Mouse (Mus musculus) forebrain, embryonic 16.5 days (tissue): ENCODE measurements around the gene Hist1h4a. TPM values are rescaled to one million over a fixed set of nuclear protein-coding genes. Genes with fewer than 3 reads are reported as not detected.

ENCODE experiments used
- ATAC-seq: fragments of 200-750 bp; cut with Nextera tagmentation; 2 replicates; pipeline ENCODE4 v1.8.0; 2017; ENCODE audit warnings: mild to moderate bottlenecking, moderate library complexity
- H3K27ac ChIP-seq: fragments of 300-500 bp; sonication (generic); 2 replicates; pipeline ENCODE4 v1.5.1; 2014; ENCODE audit warnings: low read length, control low read depth
- H3K27me3 ChIP-seq: fragments of 300-500 bp; sonication (generic); replicated peaks from 2 replicates; pipeline ENCODE4 v1.6.1; 2014; ENCODE audit warnings: low read length; ENCODE audit not compliant: control insufficient read depth, insufficient read depth
- H3K36me3 ChIP-seq: fragments of 300-500 bp; sonication (generic); 2 replicates; pipeline ENCODE4 v1.6.1; 2014; ENCODE audit not compliant: control insufficient read depth, insufficient read depth
- H3K4me1 ChIP-seq: fragments of 300-500 bp; sonication (generic); replicated peaks from 2 replicates; pipeline ENCODE4 v1.6.1; 2014; ENCODE audit warnings: low read length; ENCODE audit not compliant: control insufficient read depth, insufficient read depth
- H3K4me2 ChIP-seq: fragments of 300-500 bp; sonication (generic); 2 replicates; pipeline ENCODE4 v1.6.1; 2014; ENCODE audit warnings: mild to moderate bottlenecking, low read length, control low read depth
- H3K4me3 ChIP-seq: fragments of 300-500 bp; sonication (generic); replicated peaks from 2 replicates; pipeline ENCODE4 v1.5.1; 2014; ENCODE audit warnings: mild to moderate bottlenecking, low read length, control low read depth
- H3K9ac ChIP-seq: fragments of 300-500 bp; sonication (generic); replicated peaks from 2 replicates; pipeline ENCODE4 v1.6.1; 2014; ENCODE audit warnings: low read depth, low read length, control low read depth
- H3K9me3 ChIP-seq: fragments of 300-500 bp; sonication (generic); 2 replicates; pipeline ENCODE4 v1.6.1; 2016; ENCODE audit warnings: low read length; ENCODE audit not compliant: control insufficient read depth
- WGBS: fragments of 180-500 bp; shearing (Covaris S2); extraction: QIAGEN DNeasy Blood & Tissue Kit; methylation state at CpG from one replicate; pipeline ENCODE4 v1.1.7; 2014; 5-methylcytosine and 5-hydroxymethylcytosine counted together
- polyA plus RNA-seq: library from polyadenylated mRNA; unstranded; fragments of >200 nt; fragmentation: Nextera tagmentation; extraction: Ambion mirVana; gene quantifications from 2 replicates; pipeline ENCODE4 v1.2.1, GENCODE M21; 2015

Gene Hist1h4a
- polyA plus RNA-seq, 1 experiment from 2014 or later: not detected

DNA sequence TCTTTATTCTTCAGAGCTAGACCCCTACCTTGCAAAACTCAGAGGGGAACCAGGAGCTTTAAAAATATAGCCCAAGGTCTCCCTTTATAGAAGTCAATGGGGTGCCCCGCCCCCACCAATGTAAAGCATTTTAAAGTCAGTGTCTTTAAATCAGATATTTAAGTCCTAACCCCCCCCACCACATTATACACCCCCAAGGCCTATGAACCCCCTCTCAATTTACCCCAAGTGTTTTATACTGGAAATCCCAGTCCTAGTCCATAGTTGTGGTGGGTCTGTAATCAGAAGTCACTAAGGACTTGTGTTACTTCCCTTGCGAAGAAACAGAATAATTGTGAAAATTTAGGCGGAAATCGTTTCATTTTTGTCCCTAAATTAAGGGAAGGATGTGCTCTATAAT lies 23.0 kb downstream of the Hist1h4a start:
- Histone ChIP-seq H3K27ac (peak overlapping the region; percentile 90), H3K9me3 (no peaks in the 10 kb centered on the region), H3K36me3 (no peaks in the 10 kb centered on the region), H3K27me3 (no peaks in the 10 kb centered on the region), H3K4me1 (peaks cover 16% of the 10 kb centered on the region), H3K4me2 (peak overlapping the region; percentile 97), H3K9ac (peak overlapping the region; percentile 34; the same call in 1 of the 2 replicates), H3K4me3 (peak overlapping the region; percentile 67)
- 25% methylated on average over 4 of the region's 4 CpGs for WGBS
- ATAC-seq: no peak

DNA sequence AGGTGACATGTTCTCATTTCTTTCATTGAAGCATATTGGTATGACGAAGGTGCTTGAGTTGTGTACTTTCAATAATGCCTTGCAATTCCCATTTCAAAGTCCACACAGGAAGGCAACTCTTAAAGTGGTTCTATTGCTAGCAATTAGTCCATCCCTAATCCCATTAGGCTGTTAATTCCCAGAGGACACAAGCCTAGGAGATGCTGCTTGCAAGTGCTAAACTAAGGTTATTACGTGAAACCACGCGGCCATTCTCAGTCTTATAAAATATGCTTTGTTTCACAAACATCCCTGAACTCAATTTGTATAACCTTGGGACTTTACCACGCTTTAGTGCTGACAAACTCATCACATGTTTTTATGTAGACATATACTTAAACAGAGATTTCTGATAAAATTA lies 23.9 kb downstream of the Hist1h4a start:
- Histone ChIP-seq H3K9me3 (no peaks in the 10 kb centered on the region), H3K4me3 (no peak overlapping the region), H3K4me2 (no peak overlapping the region), H3K36me3 (no peaks in the 10 kb centered on the region), H3K4me1 (peaks cover 16% of the 10 kb centered on the region), H3K27me3 (no peaks in the 10 kb centered on the region), H3K9ac (no peak overlapping the region), H3K27ac (no peak overlapping the region)
- no peak for ATAC-seq
- 82% methylated on average over 5 of the region's 5 CpGs for WGBS

DNA sequence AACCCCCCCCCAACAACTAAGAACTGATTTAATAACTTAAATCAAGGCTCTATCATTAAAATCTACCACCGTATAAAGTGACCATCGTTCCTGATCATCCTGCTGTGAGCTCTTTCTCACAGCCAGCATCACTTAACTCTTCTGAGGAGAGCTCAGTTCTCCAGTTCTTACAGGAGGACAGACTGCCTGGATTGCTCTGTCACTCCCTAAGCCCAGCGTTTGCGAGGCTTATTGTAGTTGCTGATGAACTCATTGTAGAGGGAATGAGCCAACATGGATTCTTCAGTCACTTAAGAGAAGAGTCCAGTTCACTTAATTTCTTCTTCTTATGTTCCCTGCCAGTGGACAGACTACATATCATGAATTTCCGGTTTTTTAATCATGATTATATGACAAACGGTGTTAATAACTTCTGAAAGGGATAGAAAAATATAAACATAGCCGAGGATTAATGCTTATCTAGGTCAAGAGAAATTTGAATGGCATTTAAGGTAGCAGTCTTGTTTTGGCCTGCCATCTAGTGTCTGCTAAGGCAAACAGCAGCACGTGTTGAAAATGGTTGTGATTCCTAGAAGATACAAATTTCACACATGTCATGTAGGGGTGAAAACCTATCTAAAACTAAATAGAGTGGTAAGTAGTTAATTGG lies 28.8 kb downstream of the Hist1h4a start:
- peak; percentile 62 for ATAC-seq
- H3K4me2 ChIP-seq: no peak overlapping the region
- no peak overlapping the region for H3K27ac ChIP-seq
- 25% methylated on average over 8 of the region's 8 CpGs for WGBS
- no peak overlapping the region for H3K4me3 ChIP-seq
- no peaks in the 10 kb centered on the region for H3K4me1 ChIP-seq
- H3K27me3 ChIP-seq: no peaks in the 10 kb centered on the region
- no peaks in the 10 kb centered on the region for H3K9me3 ChIP-seq
- no peak overlapping the region for H3K9ac ChIP-seq
- H3K36me3 ChIP-seq: no peaks in the 10 kb centered on the region

DNA sequence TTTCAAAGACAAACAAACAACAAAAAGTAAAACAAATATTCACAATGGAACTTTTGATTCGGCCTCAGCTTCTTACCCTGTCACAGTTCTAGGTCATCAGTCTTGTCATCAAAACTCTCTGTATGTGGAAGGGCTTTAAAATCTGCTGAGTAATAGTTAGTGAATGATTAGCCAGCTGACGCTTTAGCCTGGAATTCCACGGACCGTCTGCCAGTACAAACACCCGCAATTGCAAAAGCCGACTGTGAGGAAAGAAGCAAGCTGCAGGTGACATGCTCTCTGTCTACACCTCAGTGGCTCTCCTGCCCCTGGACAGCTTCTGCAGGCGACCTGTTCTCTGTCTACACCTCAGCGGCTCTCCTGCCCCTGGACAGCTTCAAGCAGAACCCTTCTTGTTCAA lies 30.6 kb downstream of the Hist1h4a start:
- Histone ChIP-seq H3K4me1 (no peaks in the 10 kb centered on the region), H3K4me2 (no peak overlapping the region), H3K4me3 (no peak overlapping the region), H3K9me3 (no peaks in the 10 kb centered on the region), H3K27me3 (no peaks in the 10 kb centered on the region), H3K9ac (no peak overlapping the region), H3K36me3 (no peaks in the 10 kb centered on the region), H3K27ac (no peak overlapping the region)
- WGBS: 55% methylated on average over 8 of the region's 8 CpGs
- no peak for ATAC-seq

DNA sequence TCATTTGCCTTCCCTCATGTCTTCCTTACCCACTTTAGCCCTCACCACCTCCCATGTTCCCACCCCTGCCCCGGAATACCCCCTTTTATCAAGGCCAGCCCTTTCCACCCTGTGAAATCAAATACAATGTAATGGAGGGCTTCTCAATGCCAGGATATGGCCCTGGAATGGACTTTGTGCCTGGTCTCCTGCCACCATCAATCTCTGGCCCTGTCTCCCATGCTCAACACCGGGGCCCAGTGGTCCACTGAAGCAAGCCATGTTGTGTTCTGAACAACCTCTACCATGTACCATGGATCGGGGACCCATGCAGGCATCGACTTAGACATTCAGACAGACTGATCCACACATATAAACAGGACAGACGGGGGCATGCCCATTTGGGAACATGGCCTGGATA lies 31.3 kb downstream of the Hist1h4a start:
- Histone ChIP-seq H3K9ac (no peak overlapping the region), H3K36me3 (no peaks in the 10 kb centered on the region), H3K4me2 (no peak overlapping the region), H3K4me3 (no peak overlapping the region), H3K27ac (no peak overlapping the region), H3K27me3 (no peaks in the 10 kb centered on the region), H3K9me3 (no peaks in the 10 kb centered on the region), H3K4me1 (no peaks in the 10 kb centered on the region)
- ATAC-seq: no peak
- 93% methylated on average over 5 of the region's 5 CpGs for WGBS

DNA sequence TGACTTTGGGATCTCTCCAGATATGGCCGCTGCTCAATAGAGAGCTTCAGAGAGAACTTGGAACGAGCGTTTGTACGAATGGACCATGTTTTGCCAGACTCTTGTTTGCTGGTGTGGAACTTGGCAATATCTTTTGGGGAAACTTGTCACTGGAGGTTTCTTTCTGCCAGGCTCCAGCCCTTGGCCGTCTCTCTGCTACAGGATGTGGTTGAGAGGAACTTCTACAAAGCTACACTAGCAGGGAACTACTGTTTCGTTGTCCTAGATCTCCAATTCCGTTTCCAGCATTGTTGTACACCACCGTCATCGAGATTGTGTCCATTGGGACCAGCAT lies 31.9 kb downstream of the Hist1h4a start:
- no peak overlapping the region for H3K4me2 ChIP-seq
- H3K4me1 ChIP-seq: no peaks in the 10 kb centered on the region
- H3K27me3 ChIP-seq: no peaks in the 10 kb centered on the region
- H3K4me3 ChIP-seq: no peak overlapping the region
- no peak overlapping the region for H3K27ac ChIP-seq
- H3K36me3 ChIP-seq: no peaks in the 10 kb centered on the region
- 90% methylated on average over 9 of the region's 9 CpGs for WGBS
- no peaks in the 10 kb centered on the region for H3K9me3 ChIP-seq
- H3K9ac ChIP-seq: no peak overlapping the region
- ATAC-seq: no peak

DNA sequence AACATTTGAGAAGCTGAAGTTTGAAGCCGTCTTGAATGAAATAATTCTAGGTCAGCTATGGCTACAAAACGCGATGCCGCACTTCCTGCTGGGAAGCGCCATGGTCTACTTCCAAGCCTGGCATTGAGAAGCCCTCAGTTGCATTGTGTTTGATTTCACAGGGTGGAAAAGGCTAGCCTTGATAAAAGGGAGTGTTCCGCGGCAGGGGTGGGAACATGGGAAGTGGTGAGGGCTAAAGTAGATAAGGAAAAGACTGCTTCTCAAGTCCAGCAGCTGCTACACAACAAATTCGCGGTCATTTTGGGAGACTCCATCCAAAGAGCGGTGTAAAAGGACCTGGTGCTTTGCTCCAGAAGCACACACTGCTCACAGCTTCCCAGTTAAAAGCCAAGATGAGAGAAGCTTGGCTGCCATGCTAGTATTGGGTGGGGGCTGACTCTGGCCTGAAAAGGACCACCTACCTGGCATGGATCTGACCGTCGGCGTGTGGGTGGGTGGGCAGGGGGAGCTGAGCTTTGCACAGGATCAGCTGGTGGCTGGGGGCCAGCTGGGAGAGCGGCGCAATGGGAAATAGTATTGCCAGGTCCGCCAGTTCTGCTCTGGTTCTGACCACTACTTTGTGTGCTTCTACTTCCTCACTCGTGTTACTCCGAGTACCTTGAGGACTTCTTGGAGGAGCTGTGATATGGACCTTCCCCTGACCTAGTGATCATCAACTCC lies 32.4 kb downstream of the Hist1h4a start:
- no peak for ATAC-seq
- 91% methylated on average over 18 of the region's 18 CpGs for WGBS
- no peak overlapping the region for H3K9ac ChIP-seq
- H3K4me1 ChIP-seq: no peaks in the 10 kb centered on the region
- H3K27me3 ChIP-seq: no peaks in the 10 kb centered on the region
- H3K9me3 ChIP-seq: no peaks in the 10 kb centered on the region
- no peak overlapping the region for H3K4me2 ChIP-seq
- no peak overlapping the region for H3K27ac ChIP-seq
- H3K4me3 ChIP-seq: no peak overlapping the region
- H3K36me3 ChIP-seq: no peaks in the 10 kb centered on the region

DNA sequence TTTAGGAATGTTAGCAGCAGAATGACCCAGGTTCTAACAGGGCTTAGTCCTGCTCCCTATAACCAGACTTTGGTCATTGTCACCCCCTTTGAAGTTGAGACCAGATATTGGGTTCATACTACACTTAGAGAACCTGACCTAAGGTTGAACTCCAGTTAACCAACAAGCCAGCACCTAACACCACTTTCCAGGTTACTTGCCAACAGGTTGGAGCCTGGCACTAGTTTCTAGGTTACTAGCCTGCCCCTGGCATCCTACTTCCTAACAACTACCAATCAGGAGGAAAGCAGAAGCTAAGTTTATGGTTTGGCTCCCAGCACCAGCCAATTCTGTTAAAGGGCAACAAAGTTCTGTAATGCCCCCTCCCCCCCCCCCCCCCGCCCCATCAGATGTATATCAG lies 35.8 kb downstream of the Hist1h4a start:
- no peaks in the 10 kb centered on the region for H3K27me3 ChIP-seq
- ATAC-seq: no peak
- H3K36me3 ChIP-seq: no peaks in the 10 kb centered on the region
- H3K4me1 ChIP-seq: no peaks in the 10 kb centered on the region
- no peaks in the 10 kb centered on the region for H3K9me3 ChIP-seq
- WGBS: no CpG with 5 or more reads among the region's 1 CpGs
- no peak overlapping the region for H3K4me3 ChIP-seq
- no peak overlapping the region for H3K27ac ChIP-seq
- H3K4me2 ChIP-seq: no peak overlapping the region
- H3K9ac ChIP-seq: no peak overlapping the region

DNA sequence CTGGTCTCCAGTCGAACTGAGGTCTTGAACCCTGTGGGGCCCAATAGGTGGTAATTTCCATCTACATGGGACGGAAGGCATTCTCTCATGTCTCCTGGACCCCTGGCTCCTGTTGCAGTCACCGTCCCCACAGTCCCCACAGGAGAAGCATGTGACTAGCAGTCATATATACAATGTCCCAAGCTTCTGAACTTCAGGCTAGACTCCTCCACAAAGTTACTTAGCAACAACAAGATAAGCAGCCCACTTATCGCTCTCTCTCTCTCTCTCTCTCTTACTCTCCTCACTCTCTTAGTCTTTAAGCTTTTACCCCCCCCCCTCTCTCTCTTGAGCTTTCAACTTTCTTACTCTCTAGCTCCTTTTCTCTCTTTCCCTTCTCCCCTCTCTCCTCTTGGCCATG lies 36.8 kb downstream of the Hist1h4a start:
- Histone ChIP-seq H3K27me3 (no peaks in the 10 kb centered on the region), H3K36me3 (no peaks in the 10 kb centered on the region), H3K4me3 (no peak overlapping the region), H3K9me3 (no peaks in the 10 kb centered on the region), H3K4me1 (no peaks in the 10 kb centered on the region), H3K4me2 (no peak overlapping the region), H3K9ac (no peak overlapping the region), H3K27ac (no peak overlapping the region)
- ATAC-seq: no peak
- 91% methylated on average over 4 of the region's 4 CpGs for WGBS
